Mouse (Mus musculus) intestine, postnatal 0 days (tissue): ENCODE results near the gene Snx29. TPM values are rescaled to one million over a fixed set of nuclear protein-coding genes. Genes with fewer than 3 reads are reported as not detected.

Experiments
- ATAC-seq: fragments of 200-750 bp; cut with Nextera tagmentation; 2 replicates; pipeline ENCODE4 v1.8.0; 2017; ENCODE audit warnings: mild to moderate bottlenecking, moderate TSS enrichment, moderate library complexity
- H3K27ac ChIP-seq: fragments of 300-500 bp; sonication (generic); 2 replicates; pipeline ENCODE4 v1.5.1; 2014; ENCODE audit warnings: mild to moderate bottlenecking, low read depth, low read length, moderate library complexity
- H3K27me3 ChIP-seq: fragments of 300-500 bp; sonication (generic); replicated peaks from 2 replicates; pipeline ENCODE4 v1.6.1; 2014; ENCODE audit warnings: low read length, mixed read lengths; ENCODE audit not compliant: control insufficient read depth, insufficient read depth
- H3K36me3 ChIP-seq: fragments of 300-500 bp; sonication (generic); 2 replicates; pipeline ENCODE4 v1.6.1; 2014; ENCODE audit warnings: mild to moderate bottlenecking, moderate library complexity; ENCODE audit not compliant: control insufficient read depth, insufficient read depth
- H3K4me1 ChIP-seq: fragments of 300-500 bp; sonication (generic); replicated peaks from 2 replicates; pipeline ENCODE4 v1.6.1; 2014; ENCODE audit warnings: antibody characterized with exemption, low read length, mixed read lengths; ENCODE audit not compliant: control insufficient read depth, insufficient read depth
- H3K4me2 ChIP-seq: fragments of 300-500 bp; sonication (generic); replicated peaks from 2 replicates; pipeline ENCODE4 v1.6.1; 2014; ENCODE audit warnings: low read depth, mild to moderate bottlenecking, moderate library complexity
- H3K4me3 ChIP-seq: fragments of 300-500 bp; sonication (generic); 2 replicates; pipeline ENCODE4 v1.5.1; 2014; ENCODE audit warnings: low read depth, low read length
- H3K9ac ChIP-seq: fragments of 300-500 bp; sonication (generic); 2 replicates; pipeline ENCODE4 v1.6.1; 2014; ENCODE audit warnings: mild to moderate bottlenecking, low read depth, low read length
- H3K9me3 ChIP-seq: fragments of 300-500 bp; sonication (generic); 2 replicates; pipeline ENCODE4 v1.6.1; 2016; ENCODE audit warnings: mixed run types; ENCODE audit not compliant: control insufficient read depth
- CTCF ChIP-seq: sonication (generic); IDR thresholded peaks from 2 replicates; pipeline ENCODE4 v1.5.1; 2016; ENCODE audit warnings: low read depth, mild to moderate bottlenecking, control low read depth, antibody characterized with exemption, moderate library complexity
- WGBS: fragments of 180-500 bp; shearing (Covaris S2); extraction: QIAGEN DNeasy Blood & Tissue Kit; methylation state at CpG from one replicate; pipeline ENCODE4 v1.1.7; 2014; 5-methylcytosine and 5-hydroxymethylcytosine counted together
- polyA plus RNA-seq: library from polyadenylated mRNA; unstranded; fragments of >200 nt; fragmentation: Nextera tagmentation; extraction: Ambion mirVana; gene quantifications from 2 replicates; pipeline ENCODE4 v1.2.1, GENCODE M21; 2015

Gene Snx29
- polyA plus RNA-seq, 1 experiment from 2014 or later: 1.9 TPM

DNA sequence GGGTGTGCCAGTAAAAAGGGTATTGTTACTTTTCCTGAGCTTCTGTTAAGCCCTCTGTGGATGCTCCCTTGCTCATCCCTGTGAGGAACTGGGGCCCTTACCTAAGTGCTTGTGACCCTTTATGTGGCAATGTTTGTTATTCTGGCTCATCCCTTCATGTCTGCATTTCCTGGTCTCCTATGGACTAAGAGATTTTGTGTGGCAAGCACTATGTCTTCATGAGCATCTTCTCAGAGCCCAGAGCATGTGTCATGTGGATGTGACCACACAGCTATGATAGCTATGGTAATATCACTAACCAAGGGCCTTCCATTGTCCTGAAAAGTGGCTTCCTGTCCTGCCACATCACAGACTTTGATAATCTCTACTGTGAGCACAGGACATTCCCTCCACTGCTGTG is 315.1 kb downstream of the Snx29 start:
- no peaks in the 10 kb centered on the region for H3K36me3 ChIP-seq
- H3K27ac ChIP-seq: no peak overlapping the region
- no peaks in the 10 kb centered on the region for H3K27me3 ChIP-seq
- no peak overlapping the region for H3K4me3 ChIP-seq
- no peaks in the 10 kb centered on the region for H3K9me3 ChIP-seq
- no peak for TF ChIP-seq CTCF
- H3K4me2 ChIP-seq: no peak overlapping the region
- H3K9ac ChIP-seq: no peak overlapping the region
- H3K4me1 ChIP-seq: no peaks in the 10 kb centered on the region
- no peak for ATAC-seq

DNA sequence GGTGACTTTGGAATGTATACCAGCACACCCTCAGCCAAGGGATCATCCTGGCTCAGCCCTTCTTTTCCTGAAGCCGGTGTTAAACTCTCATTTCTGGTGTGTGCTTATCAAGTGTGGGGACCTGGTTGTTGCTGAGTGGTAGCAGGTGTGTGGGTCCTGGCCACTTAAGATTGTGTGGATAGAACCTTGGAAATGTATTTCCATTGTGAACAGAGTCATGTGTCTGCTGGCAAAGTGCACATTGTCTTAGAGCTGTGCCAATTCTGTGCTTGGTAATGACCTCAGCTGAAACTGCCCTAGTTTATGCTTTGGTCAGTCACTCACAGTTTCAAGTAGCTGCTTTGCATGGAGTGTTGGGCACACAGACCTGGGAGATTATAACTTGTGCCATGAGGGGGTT is 316.0 kb downstream of the Snx29 start:
- no peak for TF ChIP-seq CTCF
- ATAC-seq: no peak
- Histone ChIP-seq H3K4me2 (no peak overlapping the region), H3K4me1 (no peaks in the 10 kb centered on the region), H3K4me3 (no peak overlapping the region), H3K9ac (no peak overlapping the region), H3K9me3 (no peaks in the 10 kb centered on the region), H3K27ac (no peak overlapping the region), H3K36me3 (no peaks in the 10 kb centered on the region), H3K27me3 (no peaks in the 10 kb centered on the region)
- WGBS: 54% methylated on average over 1 of the region's 1 CpGs

DNA sequence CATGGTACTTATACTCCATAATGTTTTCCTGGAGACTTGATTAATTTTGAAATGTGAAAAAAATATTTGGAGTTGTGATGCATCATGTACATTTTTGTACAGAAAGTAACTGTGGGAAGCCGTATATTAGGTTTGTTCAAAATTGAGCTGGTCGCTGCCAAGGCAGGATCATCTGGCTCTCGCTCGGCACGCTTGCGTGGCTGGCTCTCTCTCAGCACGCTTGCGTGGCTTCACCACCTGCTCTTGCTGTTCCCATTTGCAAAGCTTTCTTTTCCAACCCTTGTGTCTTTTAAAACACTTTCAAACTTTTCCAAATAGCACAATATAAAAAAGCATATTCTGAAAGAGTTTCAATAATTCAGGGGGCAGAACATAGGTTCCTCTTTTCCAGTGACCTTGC is 317.2 kb downstream of the Snx29 start:
- Histone ChIP-seq H3K27me3 (no peaks in the 10 kb centered on the region), H3K9ac (no peak overlapping the region), H3K27ac (no peak overlapping the region), H3K4me1 (no peaks in the 10 kb centered on the region), H3K9me3 (no peaks in the 10 kb centered on the region), H3K36me3 (no peaks in the 10 kb centered on the region), H3K4me2 (no peak overlapping the region), H3K4me3 (no peak overlapping the region)
- ATAC-seq: no peak
- 94% methylated on average over 8 of the region's 8 CpGs for WGBS
- no peak for TF ChIP-seq CTCF

DNA sequence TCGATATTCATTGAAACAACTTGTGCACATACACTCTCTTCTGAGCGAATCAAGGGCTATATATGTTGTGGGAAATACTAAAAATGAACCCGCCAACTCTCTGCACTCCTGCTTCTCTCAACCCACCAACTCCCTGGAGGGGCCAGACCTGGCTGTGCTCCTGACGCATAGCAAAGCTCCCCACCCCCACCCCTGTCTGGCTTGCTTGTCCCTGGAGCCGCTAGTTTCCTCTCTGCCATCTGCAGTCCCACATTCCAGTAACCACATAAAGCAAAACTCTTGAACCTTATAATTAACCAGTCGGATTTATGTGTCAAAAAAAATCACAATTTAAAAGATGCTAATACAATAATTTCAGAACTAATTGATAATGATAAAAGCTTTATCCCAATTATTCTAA is 320.9 kb downstream of the Snx29 start:
- H3K4me1 ChIP-seq: no peaks in the 10 kb centered on the region
- no peak for TF ChIP-seq CTCF
- H3K9ac ChIP-seq: no peak overlapping the region
- no peak overlapping the region for H3K27ac ChIP-seq
- H3K9me3 ChIP-seq: no peaks in the 10 kb centered on the region
- no peaks in the 10 kb centered on the region for H3K27me3 ChIP-seq
- no peak overlapping the region for H3K4me2 ChIP-seq
- WGBS: 73% methylated on average over 6 of the region's 6 CpGs
- no peaks in the 10 kb centered on the region for H3K36me3 ChIP-seq
- no peak for ATAC-seq
- H3K4me3 ChIP-seq: no peak overlapping the region

DNA sequence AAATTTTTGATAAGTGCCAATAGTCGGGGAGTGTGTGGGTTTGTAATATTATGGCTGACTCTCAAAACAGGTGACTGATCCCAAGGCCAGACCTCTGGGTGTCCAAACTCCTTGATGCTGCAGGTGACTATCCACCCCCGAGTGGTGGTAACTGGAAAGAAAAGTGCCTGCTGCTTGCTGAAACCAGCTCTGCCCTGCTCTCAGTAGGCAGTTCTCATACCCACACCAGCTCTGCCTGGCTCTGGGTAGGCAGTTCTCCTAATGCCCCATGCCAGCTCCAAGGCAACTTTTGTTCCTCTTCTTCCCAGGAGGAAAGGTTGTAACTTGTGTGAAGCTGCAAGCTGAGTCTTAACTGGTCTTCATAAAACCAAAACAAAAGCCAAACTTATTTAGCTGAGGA is 321.7 kb downstream of the Snx29 start:
- 87% methylated on average over 2 of the region's 2 CpGs for WGBS
- Histone ChIP-seq H3K36me3 (no peaks in the 10 kb centered on the region), H3K9ac (no peak overlapping the region), H3K4me2 (no peak overlapping the region), H3K9me3 (no peaks in the 10 kb centered on the region), H3K4me1 (no peaks in the 10 kb centered on the region), H3K4me3 (no peak overlapping the region), H3K27ac (no peak overlapping the region), H3K27me3 (no peaks in the 10 kb centered on the region)
- no peak for ATAC-seq
- TF ChIP-seq CTCF: no peak

DNA sequence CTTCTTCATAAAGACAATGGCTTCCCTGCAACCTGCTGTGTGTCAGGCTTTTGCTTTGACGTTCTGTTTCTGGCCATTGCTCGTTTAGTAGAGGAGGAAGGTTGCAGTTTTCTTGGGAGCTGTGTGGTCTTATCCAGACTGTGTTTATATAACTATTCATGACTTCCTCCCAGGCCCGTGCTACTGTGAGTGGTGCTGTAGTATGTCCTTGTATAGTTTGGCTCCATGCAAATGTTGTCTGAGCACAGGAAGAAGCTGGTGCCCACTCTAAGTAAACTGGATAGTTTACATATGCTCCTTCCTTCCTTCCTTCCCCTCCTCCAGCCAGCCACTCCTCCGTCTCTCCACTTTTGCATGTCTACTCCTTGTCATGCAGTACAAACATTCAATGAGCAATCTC is 323.0 kb downstream of the Snx29 start:
- Histone ChIP-seq H3K27me3 (no peaks in the 10 kb centered on the region), H3K9me3 (no peaks in the 10 kb centered on the region), H3K4me3 (no peak overlapping the region), H3K9ac (no peak overlapping the region), H3K27ac (no peak overlapping the region), H3K36me3 (no peaks in the 10 kb centered on the region), H3K4me2 (no peak overlapping the region), H3K4me1 (no peaks in the 10 kb centered on the region)
- 32% methylated on average over 4 of the region's 4 CpGs for WGBS
- no peak for ATAC-seq
- TF ChIP-seq CTCF: no peak

DNA sequence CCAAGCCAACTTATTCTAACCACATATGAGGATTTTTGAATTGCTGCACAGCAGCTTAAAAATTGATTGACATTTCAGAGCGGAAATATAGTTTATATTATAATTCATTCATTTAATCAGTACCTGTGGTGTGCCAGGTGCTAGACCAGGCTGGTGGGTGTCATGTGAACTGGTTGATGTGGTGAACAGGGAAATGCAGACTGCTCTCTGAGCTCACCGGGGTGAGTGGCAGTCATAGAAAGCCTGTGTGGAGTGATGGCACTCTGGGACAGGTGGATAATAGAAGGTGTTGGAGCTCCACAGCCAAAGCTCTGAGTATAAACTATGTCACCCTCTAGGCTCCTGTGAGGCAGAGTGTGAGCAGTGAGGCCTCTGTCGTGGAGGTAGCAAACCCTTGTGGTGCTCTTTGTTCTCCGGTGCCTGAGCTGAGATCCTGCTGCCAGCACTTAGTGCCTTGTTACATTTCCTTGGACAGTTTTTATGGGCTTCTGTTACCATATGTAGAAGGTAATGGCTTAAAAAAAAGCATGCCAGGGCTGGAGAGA is 324.1 kb downstream of the Snx29 start:
- H3K36me3 ChIP-seq: no peaks in the 10 kb centered on the region
- WGBS: 92% methylated on average over 4 of the region's 4 CpGs

More for the DNA sequence above, 324.1 kb downstream of the Snx29 start:
- no peak for ATAC-seq
- no peak for TF ChIP-seq CTCF
- H3K4me1 ChIP-seq: no peaks in the 10 kb centered on the region
- no peaks in the 10 kb centered on the region for H3K9me3 ChIP-seq
- H3K9ac ChIP-seq: no peak overlapping the region
- H3K27ac ChIP-seq: no peak overlapping the region
- H3K4me2 ChIP-seq: no peak overlapping the region
- no peak overlapping the region for H3K4me3 ChIP-seq
- H3K27me3 ChIP-seq: no peaks in the 10 kb centered on the region
